Mouse (Mus musculus): Measurements from ENCODE around the gene Atp4b. TPM values are rescaled to one million over a fixed set of nuclear protein-coding genes. Genes with fewer than 3 reads are reported as not detected.
"Not testable (repeated sequence)": the region's sequence is repeated elsewhere in the genome, so short reads cannot be mapped to it uniquely, and the experiment has no call there.

Atp4b gene
- polyA plus RNA-seq, 1 experiment from 2014 or later, result not detected

DNA sequence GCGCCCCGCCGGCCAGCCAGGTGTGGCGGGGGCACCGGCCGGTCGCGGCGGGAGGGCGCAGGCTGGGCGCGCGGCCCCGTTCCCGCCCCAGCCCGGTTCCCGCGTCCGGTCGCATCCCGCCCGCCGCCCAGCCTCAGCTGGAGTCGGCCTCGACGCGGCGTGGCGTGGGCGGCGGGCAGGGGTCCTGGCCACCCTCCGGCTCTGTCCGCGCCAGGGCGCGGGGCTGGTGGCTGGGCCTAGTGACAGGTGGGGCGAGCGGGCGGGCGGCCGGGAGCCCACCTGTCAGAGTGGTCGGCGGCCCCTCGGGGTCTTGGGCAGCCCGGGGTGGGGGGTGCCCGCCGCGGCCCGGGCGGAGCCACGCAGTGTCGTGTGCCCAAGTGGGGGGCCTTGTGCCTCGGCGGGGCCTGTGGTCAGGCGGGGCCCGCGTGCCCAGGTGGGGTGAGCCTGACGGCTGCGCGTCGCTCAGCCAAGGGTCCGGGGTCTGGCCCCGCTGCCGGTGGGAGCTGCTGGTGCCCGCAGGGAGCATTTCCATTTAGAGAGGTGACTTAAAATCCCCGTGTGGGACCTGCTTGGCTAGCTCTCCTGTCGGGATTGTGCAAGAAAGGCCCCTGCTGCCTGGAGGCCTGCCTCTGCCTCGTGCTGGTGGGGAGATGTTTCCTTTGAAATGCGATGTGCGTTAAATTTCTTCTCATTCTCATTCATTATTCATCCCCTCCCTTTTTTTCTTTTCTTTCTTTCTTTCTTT is 57.6 kb downstream of the Atp4b start:
- Histone ChIP-seq H3K27me3 (ENCODE audit: control insufficient read depth, insufficient read depth, low read length) (no peaks in the 10 kb centered on the region), H3K36me3 (replicated peaks; ENCODE audit: control insufficient read depth, insufficient read depth, low read depth, low read length) (peaks cover 9% of the 10 kb centered on the region), H3K4me3 (ENCODE audit: low read depth, low read length) (peak overlapping the region; percentile 95), H3K4me1 (ENCODE audit: control insufficient read depth, insufficient read depth, low read length) (peaks cover 2% of the 10 kb centered on the region; the same call in 1 of the 2 replicates), H3K27ac (replicated peaks; ENCODE audit: low read depth, low read length) (peak overlapping the region; percentile 56), H3K9me3 (replicated peaks; ENCODE audit: control insufficient read depth, low read length) (no peaks in the 10 kb centered on the region), H3K9ac (replicated peaks; ENCODE audit: low read length) (peak overlapping the region; percentile 96), H3K4me2 (ENCODE audit: low read depth, low read length) (peak overlapping the region; percentile 81)
- ATAC-seq (replicated peaks; ENCODE audit: insufficient number of reproducible peaks, low FRiP score, low TSS enrichment, low read depth) (peak; percentile 49; the same call in 1 of the 2 replicates), DNase-seq (ENCODE audit: low spot score) (peak; percentile 31)
- WGBS, result under 1% methylated on average over 56 of the region's 70 CpGs

DNA sequence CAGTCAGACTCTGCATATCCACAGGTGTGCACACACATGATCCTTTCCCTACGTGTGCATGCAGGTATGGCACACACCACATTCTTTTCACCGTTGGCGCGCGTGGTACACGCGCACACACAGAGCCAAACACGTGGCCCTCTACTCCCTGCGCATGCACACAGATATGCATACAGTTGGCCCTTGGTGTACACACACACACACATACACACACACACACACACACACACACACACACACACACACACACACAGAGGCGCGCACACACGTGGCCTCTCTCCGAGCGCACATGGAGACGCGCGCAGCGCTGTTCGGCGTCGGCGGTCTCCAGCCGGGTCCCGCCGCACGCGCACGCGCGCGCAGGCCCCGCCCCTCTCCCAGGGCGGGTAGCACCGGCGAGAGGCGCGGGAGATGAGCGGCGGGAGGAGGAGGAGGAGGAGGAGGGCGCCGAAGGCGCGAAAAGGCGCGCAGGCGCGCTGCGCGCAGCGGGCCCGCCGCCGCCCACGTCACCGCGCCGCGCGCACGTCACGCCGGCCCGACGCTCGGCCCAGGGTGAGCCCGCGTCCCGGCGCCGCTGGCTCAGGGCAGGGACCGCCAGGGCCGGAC is 58.3 kb downstream of the Atp4b start, which contains the start of gene Tfdp1:
Gene Tfdp1, plus strand, starts transcription at position 497 of the 606 bp plus-strand sequence.
- WGBS, result 2% methylated on average over 48 of the region's 72 CpGs
- peak within 1 kb of the TSS; percentile 96 for H3K9ac ChIP-seq (replicated peaks; ENCODE audit: low read length)
- peak within 1 kb of the TSS; percentile 95 for H3K4me3 ChIP-seq (ENCODE audit: low read depth, low read length)
- peak; percentile 92 for DNase-seq (ENCODE audit: low spot score)
- H3K4me2 ChIP-seq (ENCODE audit: low read depth, low read length), result peak within 1 kb of the TSS; percentile 81
- peaks cover 3% of the 10 kb centered on the region for H3K36me3 ChIP-seq (replicated peaks; ENCODE audit: control insufficient read depth, insufficient read depth, low read depth, low read length)
- peak; percentile 93 for ATAC-seq (replicated peaks; ENCODE audit: insufficient number of reproducible peaks, low FRiP score, low TSS enrichment, low read depth)
- no peaks in the 10 kb centered on the region for H3K9me3 ChIP-seq (replicated peaks; ENCODE audit: control insufficient read depth, low read length)
- peak within 1 kb of the TSS; percentile 56 for H3K27ac ChIP-seq (replicated peaks; ENCODE audit: low read depth, low read length)
- H3K27me3 ChIP-seq (ENCODE audit: control insufficient read depth, insufficient read depth, low read length), result no peaks in the 10 kb centered on the region
- H3K4me1 ChIP-seq (ENCODE audit: control insufficient read depth, insufficient read depth, low read length), result peaks cover 2% of the 10 kb centered on the region; the same call in 1 of the 2 replicates

DNA sequence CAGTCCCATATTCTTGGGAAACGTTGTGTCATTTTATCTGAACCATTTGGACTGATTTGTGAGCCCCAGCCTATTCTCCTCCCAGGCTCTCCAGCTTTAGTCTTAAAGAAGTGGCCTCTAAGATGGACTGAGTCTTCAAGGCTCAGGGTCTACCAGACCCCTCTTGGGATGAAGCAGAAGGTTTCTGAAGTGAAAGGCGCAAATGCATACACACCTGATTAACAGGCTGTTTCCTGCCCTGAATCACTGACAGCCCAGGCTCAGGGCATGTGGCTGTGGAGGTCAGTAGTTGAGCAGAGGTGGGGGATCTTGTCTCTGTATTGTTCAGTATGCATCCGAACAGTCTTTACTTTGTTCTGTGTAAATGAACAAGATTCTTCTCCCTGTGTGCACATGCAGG is 58.9 kb downstream of the Atp4b start:
- peaks cover 3% of the 10 kb centered on the region for H3K36me3 ChIP-seq (replicated peaks; ENCODE audit: control insufficient read depth, insufficient read depth, low read depth, low read length)
- no peaks in the 10 kb centered on the region for H3K27me3 ChIP-seq (ENCODE audit: control insufficient read depth, insufficient read depth, low read length)
- H3K4me2 ChIP-seq (ENCODE audit: low read depth, low read length), result peak overlapping the region; percentile 48; the same call in 1 of the 2 replicates
- DNase-seq (ENCODE audit: low spot score) (no peak), ATAC-seq (replicated peaks; ENCODE audit: insufficient number of reproducible peaks, low FRiP score, low TSS enrichment, low read depth) (no peak; the same call in 1 of the 2 replicates)
- peak overlapping the region; percentile 96 for H3K9ac ChIP-seq (replicated peaks; ENCODE audit: low read length)
- no peaks in the 10 kb centered on the region for H3K9me3 ChIP-seq (replicated peaks; ENCODE audit: control insufficient read depth, low read length)
- 86% methylated on average over 3 of the region's 3 CpGs for whole genome bisulfite sequencing
- H3K27ac ChIP-seq (replicated peaks; ENCODE audit: low read depth, low read length), result no peak overlapping the region
- 0 out of 2 replicates have a peak overlapping the region, but pooled peaks have one; percentile 95 for H3K4me3 ChIP-seq (ENCODE audit: low read depth, low read length)
- peaks cover 2% of the 10 kb centered on the region; the same call in 1 of the 2 replicates for H3K4me1 ChIP-seq (ENCODE audit: control insufficient read depth, insufficient read depth, low read length)

DNA sequence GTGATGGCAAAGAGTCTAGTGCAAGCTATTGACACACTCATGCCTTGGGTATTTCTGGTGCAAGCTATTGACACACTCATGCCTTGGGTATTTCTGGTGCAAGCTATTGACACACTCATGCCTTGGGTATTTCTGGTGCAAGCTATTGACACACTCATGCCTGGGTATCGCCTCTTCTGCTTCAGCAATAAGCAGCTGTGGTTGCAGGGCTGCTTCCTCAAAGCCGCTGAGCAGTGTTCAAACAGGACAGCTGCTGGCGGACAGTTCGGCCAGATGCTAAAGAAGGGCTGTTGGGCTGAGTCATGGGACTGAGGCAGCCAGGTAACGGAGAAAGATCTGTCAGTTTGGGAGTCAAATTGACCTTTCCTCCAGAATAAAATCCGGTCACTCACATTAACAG is 59.4 kb downstream of the Atp4b start:
- H3K4me3 ChIP-seq (ENCODE audit: low read depth, low read length); H3K4me2 ChIP-seq (ENCODE audit: low read depth, low read length); H3K9me3 ChIP-seq (replicated peaks; ENCODE audit: control insufficient read depth, low read length); H3K9ac ChIP-seq (replicated peaks; ENCODE audit: low read length); H3K4me1 ChIP-seq (ENCODE audit: control insufficient read depth, insufficient read depth, low read length); H3K27ac ChIP-seq (replicated peaks; ENCODE audit: low read depth, low read length); ATAC-seq (replicated peaks; ENCODE audit: insufficient number of reproducible peaks, low FRiP score, low TSS enrichment, low read depth); H3K27me3 ChIP-seq (ENCODE audit: control insufficient read depth, insufficient read depth, low read length); DNase-seq (ENCODE audit: low spot score); H3K36me3 ChIP-seq (replicated peaks; ENCODE audit: control insufficient read depth, insufficient read depth, low read depth, low read length): not testable (repeated sequence)
- WGBS, result 90% methylated on average over 6 of the region's 6 CpGs

Other genes starting within 250 kb of the Atp4b start
- 264 and 265 TPM in 2 replicates for gene Lamp1, start 237.7 kb downstream of the Atp4b start, polyA plus RNA-seq (2014; fragmentation: Nextera tagmentation; extraction: Ambion mirVana)
- gene Grtp1, start 196.2 kb downstream of the Atp4b start, polyA plus RNA-seq (2014; fragmentation: Nextera tagmentation; extraction: Ambion mirVana), result 13.5 and 14.5 TPM in 2 replicates
- 0.46 and 1.1 TPM in 2 replicates for gene Adprhl1, start 142.7 kb downstream of the Atp4b start, polyA plus RNA-seq (2014; fragmentation: Nextera tagmentation; extraction: Ambion mirVana)
- 29.3 and 31.7 TPM in 2 replicates for gene Dcun1d2, start 108.7 kb downstream of the Atp4b start, polyA plus RNA-seq (2014; fragmentation: Nextera tagmentation; extraction: Ambion mirVana)
- gene Tmco3, start 108.6 kb downstream of the Atp4b start, polyA plus RNA-seq (2014; fragmentation: Nextera tagmentation; extraction: Ambion mirVana), result 31.3 and 36.8 TPM in 2 replicates
- 207 and 237 TPM in 2 replicates for gene Tfdp1, start 58.1 kb downstream of the Atp4b start, polyA plus RNA-seq (2014; fragmentation: Nextera tagmentation; extraction: Ambion mirVana)
- gene Grk1, start 8.3 kb upstream of the Atp4b start, polyA plus RNA-seq (2014; fragmentation: Nextera tagmentation; extraction: Ambion mirVana), result 0.06 TPM in 1 of 2 replicates, not detected in the other
- gene Tmem255b, start 38.4 kb upstream of the Atp4b start, polyA plus RNA-seq (2014; fragmentation: Nextera tagmentation; extraction: Ambion mirVana), result 0.36 and 0.38 TPM in 2 replicates
- gene Gas6, start 97.7 kb upstream of the Atp4b start, polyA plus RNA-seq (2014; fragmentation: Nextera tagmentation; extraction: Ambion mirVana), result 4.5 and 5.0 TPM in 2 replicates
- not detected in 2 replicates for gene 1700029H14Rik, start 165.6 kb upstream of the Atp4b start, polyA plus RNA-seq (2014; fragmentation: Nextera tagmentation; extraction: Ambion mirVana)

Data from embryonic facial prominence, embryonic 11.5 days (tissue).